Mouse (Mus musculus) liver, embryonic 15.5 days (tissue): ENCODE measurements around the gene Atg4d. TPM values are rescaled to one million over a fixed set of nuclear protein-coding genes. Genes with fewer than 3 reads are reported as not detected.
A peak's percentile ranks its signal among the peaks of the same experiment; 100 is the strongest.
"Not testable (repeated sequence)": the region's sequence is repeated elsewhere in the genome, so short reads cannot be mapped to it uniquely, and the experiment has no call there.

Experiments
- ATAC-seq: fragments of 200-750 bp; cut with Nextera tagmentation; 2 replicates; pipeline ENCODE4 v1.8.0; 2017; ENCODE audit warnings: moderate number of reproducible peaks, mild to moderate bottlenecking, moderate library complexity; ENCODE audit not compliant: insufficient read depth
- H3K27ac ChIP-seq: fragments of 300-500 bp; sonication (generic); replicated peaks from 2 replicates; pipeline ENCODE4 v1.5.1; 2015; ENCODE audit warnings: mild to moderate bottlenecking, inconsistent platforms
- H3K27me3 ChIP-seq: fragments of 300-500 bp; sonication (generic); 2 replicates; pipeline ENCODE4 v1.6.1; 2015; ENCODE audit warnings: mild to moderate bottlenecking, inconsistent platforms
- H3K36me3 ChIP-seq: fragments of 300-500 bp; sonication (generic); replicated peaks from 2 replicates; pipeline ENCODE4 v1.6.1; 2015; ENCODE audit warnings: moderate library complexity, mild to moderate bottlenecking, inconsistent platforms
- H3K4me1 ChIP-seq: fragments of 300-500 bp; sonication (generic); replicated peaks from 2 replicates; pipeline ENCODE4 v1.6.1; 2015; ENCODE audit warnings: inconsistent platforms
- H3K4me2 ChIP-seq: fragments of 300-500 bp; sonication (generic); 2 replicates; pipeline ENCODE4 v1.6.1; 2015; ENCODE audit warnings: moderate library complexity, mild to moderate bottlenecking, inconsistent platforms
- H3K4me3 ChIP-seq: fragments of 300-500 bp; sonication (generic); replicated peaks from 2 replicates; pipeline ENCODE4 v1.5.1; 2015; ENCODE audit warnings: mild to moderate bottlenecking, inconsistent platforms
- H3K9ac ChIP-seq: fragments of 300-500 bp; sonication (generic); 2 replicates; pipeline ENCODE4 v1.6.1; 2015; ENCODE audit warnings: moderate library complexity, mild to moderate bottlenecking, inconsistent platforms
- H3K9me3 ChIP-seq: fragments of 300-500 bp; sonication (generic); replicated peaks from 2 replicates; pipeline ENCODE4 v1.6.1; 2016; ENCODE audit warnings: inconsistent platforms
- WGBS: fragments of 180-500 bp; shearing (Covaris S2); methylation state at CpG from one replicate; pipeline ENCODE4 v1.1.7; 2015; ENCODE audit warnings: mixed read lengths; ENCODE audit not compliant: insufficient replicate concordance; 5-methylcytosine and 5-hydroxymethylcytosine counted together
- polyA plus RNA-seq: library from polyadenylated mRNA; unstranded; fragments of >200 nt; fragmentation: Nextera tagmentation; extraction: Ambion mirVana; gene quantifications from 2 replicates; pipeline ENCODE4 v1.2.1, GENCODE M21; 2015

Gene Atg4d
- polyA plus RNA-seq, 1 experiment from 2014 or later = 97.2 TPM

DNA sequence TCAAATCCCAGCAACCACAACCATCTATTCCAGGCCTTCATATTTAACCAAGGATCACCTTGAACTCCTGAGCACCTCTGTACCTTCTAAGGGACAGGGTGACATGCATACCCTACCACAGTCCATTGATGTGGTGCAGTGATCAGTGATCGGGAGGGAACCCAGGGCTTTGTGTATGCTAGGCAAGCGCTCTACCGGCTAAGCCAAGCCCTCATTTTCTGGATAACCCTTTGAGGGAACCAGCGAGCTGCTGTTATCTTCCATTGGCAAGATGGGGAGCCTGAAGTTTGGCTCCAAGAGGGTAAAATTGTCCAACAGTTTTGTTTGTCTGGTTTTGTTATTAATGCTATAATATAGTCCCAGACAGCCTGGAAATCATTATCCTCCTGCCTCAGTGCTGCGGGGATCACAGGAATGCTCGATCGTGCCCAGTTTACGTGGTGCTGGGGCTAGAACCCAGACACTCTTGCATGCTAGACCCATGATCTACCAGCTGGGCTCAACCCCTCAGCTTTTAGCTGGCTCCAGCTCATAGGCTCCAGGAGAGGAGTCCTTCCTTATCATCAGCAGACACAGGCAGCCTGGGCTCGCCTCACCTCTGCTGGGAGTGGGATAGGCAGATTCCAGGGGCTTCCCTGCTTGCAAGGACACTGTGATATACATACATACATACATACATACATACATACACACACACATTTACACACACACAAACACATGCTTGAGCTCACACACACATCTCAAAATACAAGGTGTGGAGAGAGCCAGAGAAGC, 49.5 kb downstream of the Atg4d start:
- ATAC-seq = peak; percentile 59
- peak overlapping the region; percentile 27 for H3K4me2 ChIP-seq
- no peaks in the 10 kb centered on the region for H3K36me3 ChIP-seq
- no peak overlapping the region for H3K4me3 ChIP-seq
- H3K27me3 ChIP-seq = peaks cover 30% of the 10 kb centered on the region
- H3K9me3 ChIP-seq = no peaks in the 10 kb centered on the region
- peaks cover 43% of the 10 kb centered on the region for H3K4me1 ChIP-seq
- WGBS = 48% methylated on average over 9 of the region's 9 CpGs
- H3K27ac ChIP-seq = peak overlapping the region; percentile 31
- peak overlapping the region; percentile 1 for H3K9ac ChIP-seq

DNA sequence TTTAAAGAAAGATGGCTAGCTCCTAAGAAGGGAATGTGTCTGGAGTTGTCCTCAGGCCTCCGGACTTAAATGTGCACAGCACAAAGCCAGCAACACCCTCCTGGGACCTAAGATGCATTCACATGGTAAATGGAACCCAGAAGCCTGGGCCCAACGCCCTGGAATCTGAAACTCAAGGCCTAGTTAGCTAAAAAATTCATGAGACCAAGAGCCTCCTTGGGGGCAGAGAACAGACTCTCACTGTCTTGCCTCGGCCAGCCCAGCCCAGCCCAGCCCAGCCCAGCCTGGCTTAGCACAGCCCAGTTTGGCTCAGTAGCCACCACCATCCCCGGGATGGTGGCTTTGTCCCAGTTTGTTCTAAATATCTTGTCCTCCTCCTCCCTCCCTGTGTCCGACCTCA, 50.3 kb downstream of the Atg4d start:
- WGBS = 50% methylated on average over 5 of the region's 5 CpGs
- peaks cover 51% of the 10 kb centered on the region for H3K4me1 ChIP-seq
- ATAC-seq = no peak
- no peaks in the 10 kb centered on the region for H3K9me3 ChIP-seq
- H3K27me3 ChIP-seq = peaks cover 26% of the 10 kb centered on the region
- no peaks in the 10 kb centered on the region for H3K36me3 ChIP-seq
- no peak overlapping the region for H3K4me3 ChIP-seq
- H3K27ac ChIP-seq = 0 out of 2 replicates have a peak overlapping the region, but pooled peaks have one; percentile 45
- H3K4me2 ChIP-seq = no peak overlapping the region
- no peak overlapping the region for H3K9ac ChIP-seq

DNA sequence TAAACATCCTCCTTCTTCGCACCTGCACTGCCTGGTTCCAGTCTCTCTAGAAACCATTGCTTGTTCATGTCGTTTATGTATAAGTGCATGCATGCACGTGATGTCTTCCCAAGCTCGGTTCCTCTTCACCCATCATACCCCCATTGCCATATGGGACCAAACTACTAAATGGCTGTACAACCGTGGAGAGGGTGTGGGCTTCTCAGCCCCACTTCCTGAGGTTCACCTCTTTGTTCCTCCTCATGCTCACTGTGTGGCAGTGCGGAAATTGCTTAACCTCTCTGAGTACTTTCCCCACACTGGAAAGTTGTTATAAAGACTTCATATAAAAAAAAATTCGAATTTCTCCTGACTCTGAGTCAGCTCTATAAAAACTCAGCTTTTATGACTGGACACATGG, 51.6 kb downstream of the Atg4d start:
- Histone ChIP-seq H3K9me3 (no peaks in the 10 kb centered on the region), H3K4me1 (peaks cover 63% of the 10 kb centered on the region), H3K4me3 (no peak overlapping the region), H3K27me3 (peaks cover 15% of the 10 kb centered on the region), H3K27ac (no peak overlapping the region), H3K36me3 (no peaks in the 10 kb centered on the region), H3K4me2 (no peak overlapping the region), H3K9ac (no peak overlapping the region)
- WGBS = 42% methylated on average over 7 of the region's 7 CpGs
- ATAC-seq = no peak

DNA sequence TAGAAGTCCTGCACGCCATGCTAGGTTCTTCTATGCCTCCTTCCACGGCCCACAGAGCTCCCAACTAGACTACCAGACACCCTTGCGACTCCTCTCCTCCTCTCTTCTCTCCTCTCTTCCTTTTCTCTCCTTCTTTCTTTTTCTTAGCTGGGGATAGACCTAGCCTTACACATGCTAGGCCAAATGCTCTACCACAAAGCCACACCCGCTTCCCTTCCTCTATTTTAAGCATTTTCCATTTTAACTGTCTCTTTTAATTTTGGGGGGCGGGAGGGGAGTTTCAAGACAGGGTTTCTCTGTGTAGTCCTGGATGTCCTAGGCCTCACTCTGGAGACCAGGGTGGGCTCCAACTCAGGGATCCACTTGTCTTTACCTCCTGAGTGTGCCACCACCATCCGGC, 53.7 kb downstream of the Atg4d start:
- no peak for ATAC-seq
- 54% methylated on average over 6 of the region's 6 CpGs for WGBS
- Histone ChIP-seq H3K9ac (no peak overlapping the region), H3K27ac (no peak overlapping the region), H3K4me2 (no peak overlapping the region), H3K9me3 (no peaks in the 10 kb centered on the region), H3K4me1 (peaks cover 70% of the 10 kb centered on the region), H3K27me3 (no peaks in the 10 kb centered on the region), H3K4me3 (no peak overlapping the region), H3K36me3 (no peaks in the 10 kb centered on the region)

- H3K9ac ChIP-seq = no peak overlapping the region
- 91% methylated on average over 4 of the region's 4 CpGs for WGBS
- ATAC-seq = no peak
- 0 out of 2 replicates have a peak overlapping the region, but pooled peaks have one; percentile 5 for H3K27ac ChIP-seq
- H3K4me1 ChIP-seq = peaks cover 68% of the 10 kb centered on the region
- H3K27me3 ChIP-seq = no peaks in the 10 kb centered on the region
- H3K4me2 ChIP-seq = no peak overlapping the region
- H3K36me3 ChIP-seq = no peaks in the 10 kb centered on the region
- H3K9me3 ChIP-seq = no peaks in the 10 kb centered on the region
- H3K4me3 ChIP-seq = no peak overlapping the region
These were observed 54.4 kb downstream of the Atg4d start for GRCm38 (mm10) chr9:21319503-21319902.

DNA sequence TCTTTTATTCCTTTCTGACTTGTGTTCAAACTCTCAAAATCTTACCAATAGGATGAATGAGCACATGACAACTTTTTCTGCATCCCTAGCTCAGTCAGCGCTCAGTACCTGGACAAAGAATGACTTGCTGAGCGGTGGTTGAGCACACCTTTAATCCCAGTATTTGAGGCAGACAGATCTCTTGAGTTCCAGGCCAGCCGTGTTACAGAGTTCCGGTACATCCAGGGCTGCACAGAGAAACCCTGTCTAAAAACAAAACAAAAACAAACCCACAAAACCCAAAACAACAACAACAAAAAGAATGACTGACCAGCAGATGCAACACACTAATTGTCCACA, 55.2 kb downstream of the Atg4d start:
- H3K27me3 ChIP-seq = no peaks in the 10 kb centered on the region
- 0 out of 2 replicates have a peak overlapping the region, but pooled peaks have one; percentile 86 for H3K27ac ChIP-seq
- peak overlapping the region; percentile 72 for H3K4me3 ChIP-seq
- 33% methylated on average over 4 of the region's 4 CpGs for WGBS
- 0 out of 2 replicates have a peak overlapping the region, but pooled peaks have one; percentile 68 for H3K9ac ChIP-seq
- H3K36me3 ChIP-seq = no peaks in the 10 kb centered on the region
- peaks cover 61% of the 10 kb centered on the region for H3K4me1 ChIP-seq
- no peaks in the 10 kb centered on the region for H3K9me3 ChIP-seq
- peak; percentile 25 for ATAC-seq
- H3K4me2 ChIP-seq = peak overlapping the region; percentile 96

DNA sequence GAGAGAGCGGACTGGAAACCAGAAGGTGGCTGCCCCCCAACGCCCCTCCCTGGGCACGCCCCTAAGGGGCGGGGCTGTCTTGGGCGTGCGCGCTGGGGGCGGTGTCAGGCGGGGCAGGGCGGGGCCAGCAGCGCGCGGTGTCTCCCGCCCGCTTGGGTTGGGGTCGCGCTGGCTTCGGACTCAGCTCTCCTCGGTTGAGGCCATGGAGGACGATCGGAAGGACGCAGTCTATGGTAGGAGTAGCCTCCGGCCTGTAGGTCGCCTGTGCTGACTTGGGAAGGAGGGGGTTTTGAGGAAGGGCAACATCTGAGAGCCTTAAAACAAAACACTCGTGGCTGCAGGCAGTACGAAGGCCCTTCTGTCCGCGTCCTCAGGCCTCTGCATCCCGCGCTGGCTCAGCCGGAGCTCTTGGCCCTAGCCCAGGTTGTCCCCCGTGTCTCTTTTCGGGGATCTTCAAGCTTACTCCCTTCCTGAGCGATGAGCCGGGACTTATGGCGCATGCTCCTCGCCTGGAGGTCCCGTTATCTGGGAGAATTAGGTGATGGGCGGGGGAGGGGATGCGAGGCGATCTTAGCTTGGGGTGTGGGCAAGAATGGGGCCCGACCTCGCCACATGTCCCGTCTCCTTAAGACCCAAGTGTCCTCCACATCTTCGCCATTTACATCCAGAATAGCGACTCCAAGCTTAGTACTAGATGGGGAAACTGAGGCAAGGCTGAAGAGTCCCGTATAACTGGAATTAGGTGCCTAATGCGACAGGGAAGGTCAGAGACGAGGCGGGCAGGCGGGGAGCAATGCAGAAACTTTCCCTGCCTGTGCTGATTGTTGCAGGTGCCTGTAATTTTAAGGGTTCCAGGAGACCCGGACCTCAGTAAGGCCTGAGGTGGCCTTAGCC, 55.8 kb downstream of the Atg4d start, which contains the start of gene Slc44a2:
Gene Slc44a2 (plus strand): TSS at position 80 of the 894 bp plus-strand sequence.
- under 1% methylated on average over 52 of the region's 52 CpGs for WGBS
- Histone ChIP-seq H3K4me2 (peak within 1 kb of the TSS; percentile 96), H3K9ac (peak within 1 kb of the TSS; percentile 68), H3K27ac (peak within 1 kb of the TSS; percentile 86), H3K36me3 (no peaks in the 10 kb centered on the region), H3K27me3 (no peaks in the 10 kb centered on the region), H3K4me1 (peaks cover 55% of the 10 kb centered on the region), H3K4me3 (peak within 1 kb of the TSS; percentile 72), H3K9me3 (no peaks in the 10 kb centered on the region)
- ATAC-seq = peak; percentile 87

DNA sequence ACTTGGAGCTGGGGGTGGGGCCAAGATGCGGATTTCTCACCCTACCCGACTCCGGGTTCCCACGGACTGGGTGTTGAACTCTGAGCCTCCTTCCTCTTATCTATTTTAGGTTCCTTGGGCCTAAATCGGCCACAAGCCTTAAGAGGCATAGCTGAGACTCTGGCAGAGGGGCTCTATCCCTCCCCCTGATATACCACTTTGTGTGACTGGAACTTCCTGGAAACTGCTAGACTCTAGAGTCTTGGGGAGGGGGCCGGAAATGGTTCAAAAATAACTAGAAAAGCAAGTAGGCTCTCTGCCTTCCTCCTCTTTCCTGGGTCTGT, 56.4 kb downstream of the Atg4d start:
- peak; percentile 52 for ATAC-seq
- WGBS = 8% methylated on average over 6 of the region's 6 CpGs

GRCm38 (mm10) chr9:21322211-21322916, 57.3 kb downstream of the Atg4d start:
- H3K4me1 ChIP-seq = peaks cover 57% of the 10 kb centered on the region

More for the DNA sequence above, 56.4 kb downstream of the Atg4d start:
- H3K4me2 ChIP-seq = peak overlapping the region; percentile 96
- H3K36me3 ChIP-seq = no peaks in the 10 kb centered on the region
- H3K27me3 ChIP-seq = no peaks in the 10 kb centered on the region
- H3K9me3 ChIP-seq = no peaks in the 10 kb centered on the region
- H3K9ac ChIP-seq = peak overlapping the region; percentile 68
- H3K4me1 ChIP-seq = peaks cover 53% of the 10 kb centered on the region
- H3K27ac ChIP-seq = peak overlapping the region; percentile 86
- H3K4me3 ChIP-seq = peak overlapping the region; percentile 72

GRCm38 (mm10) chr9:21322917-21323297, 57.8 kb downstream of the Atg4d start:
- Histone ChIP-seq H3K4me1 (peaks cover 61% of the 10 kb centered on the region), H3K4me2 (peak overlapping the region; percentile 96; the same call in 1 of the 2 replicates)

More at GRCm38 (mm10) chr9:21322211-21322916, 57.3 kb downstream of the Atg4d start:
- WGBS = 63% methylated on average over 19 of the region's 19 CpGs
- H3K9ac ChIP-seq = no peak overlapping the region
- no peaks in the 10 kb centered on the region for H3K27me3 ChIP-seq
- H3K4me3 ChIP-seq = peak overlapping the region; percentile 72
- H3K36me3 ChIP-seq = no peaks in the 10 kb centered on the region
- peak overlapping the region; percentile 86; the same call in 1 of the 2 replicates for H3K27ac ChIP-seq
- H3K9me3 ChIP-seq = no peaks in the 10 kb centered on the region
- peak overlapping the region; percentile 96 for H3K4me2 ChIP-seq
- no peak for ATAC-seq

More at GRCm38 (mm10) chr9:21322917-21323297, 57.8 kb downstream of the Atg4d start:
- ATAC-seq, H3K9me3 ChIP-seq, H3K9ac ChIP-seq, H3K36me3 ChIP-seq, H3K27ac ChIP-seq, H3K27me3 ChIP-seq, H3K4me3 ChIP-seq: not testable (repeated sequence)
- 68% methylated on average over 8 of the region's 8 CpGs for WGBS
